Mouse (Mus musculus): Measurements from ENCODE around the gene Sez6l2. TPM values are rescaled to one million over a fixed set of nuclear protein-coding genes. Genes with fewer than 3 reads are reported as not detected.
A peak's percentile ranks its signal among the peaks of the same experiment; 100 is the strongest.

Gene Sez6l2
- polyA plus RNA-seq, 1 experiment from 2014 or later: 85.0 TPM

GRCm38 (mm10) chr7:126950647-126951615 is 568 bp downstream of the Sez6l2 start:
- no peaks in the 10 kb centered on the region for H3K9me3 ChIP-seq (ENCODE audit: control insufficient read depth, low read length)
- peaks cover 22% of the 10 kb centered on the region for H3K4me1 ChIP-seq (ENCODE audit: control insufficient read depth, insufficient read depth, low read length)
- peak overlapping the region; percentile 87 for H3K27ac ChIP-seq (ENCODE audit: low read depth, low read length)
- H3K9ac ChIP-seq (replicated peaks; ENCODE audit: low read depth, low read length): peak overlapping the region; percentile 74
- peak overlapping the region; percentile 87 for H3K4me2 ChIP-seq (ENCODE audit: low read depth, low read length)
- no peaks in the 10 kb centered on the region for H3K27me3 ChIP-seq (ENCODE audit: control insufficient read depth, insufficient read depth, low read length)
- peak overlapping the region; percentile 48 for H3K4me3 ChIP-seq (ENCODE audit: low read depth, low read length)
- ATAC-seq (ENCODE audit: low read depth): no peak
- WGBS: 4% methylated on average over 26 of the region's 26 CpGs
- peaks cover 14% of the 10 kb centered on the region; the same call in 1 of the 2 replicates for H3K36me3 ChIP-seq (ENCODE audit: control insufficient read depth, insufficient read depth, low read length)

GRCm38 (mm10) chr7:126951741-126952140 is 1.4 kb downstream of the Sez6l2 start:
- H3K36me3 ChIP-seq (ENCODE audit: control insufficient read depth, insufficient read depth, low read length): peaks cover 17% of the 10 kb centered on the region; the same call in 1 of the 2 replicates
- H3K4me2 ChIP-seq (ENCODE audit: low read depth, low read length): peak overlapping the region; percentile 87
- peak overlapping the region; percentile 87 for H3K27ac ChIP-seq (ENCODE audit: low read depth, low read length)
- peak overlapping the region; percentile 74 for H3K9ac ChIP-seq (replicated peaks; ENCODE audit: low read depth, low read length)
- 14% methylated on average over 4 of the region's 4 CpGs for WGBS
- no peak for ATAC-seq (ENCODE audit: low read depth)
- H3K4me1 ChIP-seq (ENCODE audit: control insufficient read depth, insufficient read depth, low read length): peaks cover 22% of the 10 kb centered on the region
- no peaks in the 10 kb centered on the region for H3K9me3 ChIP-seq (ENCODE audit: control insufficient read depth, low read length)
- no peaks in the 10 kb centered on the region for H3K27me3 ChIP-seq (ENCODE audit: control insufficient read depth, insufficient read depth, low read length)
- peak overlapping the region; percentile 48 for H3K4me3 ChIP-seq (ENCODE audit: low read depth, low read length)

- WGBS: 1% methylated on average over 6 of the region's 8 CpGs
- H3K4me2 ChIP-seq (ENCODE audit: low read depth, low read length): peak overlapping the region; percentile 87
- no peaks in the 10 kb centered on the region for H3K27me3 ChIP-seq (ENCODE audit: control insufficient read depth, insufficient read depth, low read length)
- H3K36me3 ChIP-seq (ENCODE audit: control insufficient read depth, insufficient read depth, low read length): peaks cover 17% of the 10 kb centered on the region; the same call in 1 of the 2 replicates
- peaks cover 22% of the 10 kb centered on the region for H3K4me1 ChIP-seq (ENCODE audit: control insufficient read depth, insufficient read depth, low read length)
- H3K9me3 ChIP-seq (ENCODE audit: control insufficient read depth, low read length): no peaks in the 10 kb centered on the region
- peak overlapping the region; percentile 48 for H3K4me3 ChIP-seq (ENCODE audit: low read depth, low read length)
- peak overlapping the region; percentile 74 for H3K9ac ChIP-seq (replicated peaks; ENCODE audit: low read depth, low read length)
- peak overlapping the region; percentile 13; the same call in 1 of the 2 replicates for H3K27ac ChIP-seq (ENCODE audit: low read depth, low read length)
- ATAC-seq (ENCODE audit: low read depth): no peak
Observed at GRCm38 (mm10) chr7:126952646-126953045, 2.3 kb downstream of the Sez6l2 start.

- Histone ChIP-seq H3K9ac (replicated peaks; ENCODE audit: low read depth, low read length) (no peak overlapping the region), H3K36me3 (ENCODE audit: control insufficient read depth, insufficient read depth, low read length) (peaks cover 25% of the 10 kb centered on the region), H3K27ac (ENCODE audit: low read depth, low read length) (no peak overlapping the region), H3K4me1 (ENCODE audit: control insufficient read depth, insufficient read depth, low read length) (peaks cover 12% of the 10 kb centered on the region), H3K9me3 (ENCODE audit: control insufficient read depth, low read length) (no peaks in the 10 kb centered on the region), H3K4me2 (ENCODE audit: low read depth, low read length) (no peak overlapping the region), H3K4me3 (ENCODE audit: low read depth, low read length) (no peak overlapping the region), H3K27me3 (ENCODE audit: control insufficient read depth, insufficient read depth, low read length) (no peaks in the 10 kb centered on the region)
- ATAC-seq (ENCODE audit: low read depth): no peak
- WGBS: 67% methylated on average over 3 of the region's 3 CpGs
Observed at GRCm38 (mm10) chr7:126955125-126955524, 4.8 kb downstream of the Sez6l2 start.

GRCm38 (mm10) chr7:126959780-126960179 is 9.4 kb downstream of the Sez6l2 start:
- H3K4me1 ChIP-seq (ENCODE audit: control insufficient read depth, insufficient read depth, low read length): no peaks in the 10 kb centered on the region
- H3K36me3 ChIP-seq (ENCODE audit: control insufficient read depth, insufficient read depth, low read length): peaks cover 38% of the 10 kb centered on the region
- no peak for ATAC-seq (ENCODE audit: low read depth)
- no peaks in the 10 kb centered on the region for H3K27me3 ChIP-seq (ENCODE audit: control insufficient read depth, insufficient read depth, low read length)
- H3K4me2 ChIP-seq (ENCODE audit: low read depth, low read length): no peak overlapping the region
- no peak overlapping the region for H3K4me3 ChIP-seq (ENCODE audit: low read depth, low read length)
- no peak overlapping the region for H3K9ac ChIP-seq (replicated peaks; ENCODE audit: low read depth, low read length)
- no peak overlapping the region for H3K27ac ChIP-seq (ENCODE audit: low read depth, low read length)
- H3K9me3 ChIP-seq (ENCODE audit: control insufficient read depth, low read length): no peaks in the 10 kb centered on the region
- 52% methylated on average over 9 of the region's 9 CpGs for WGBS

- WGBS: 84% methylated on average over 5 of the region's 5 CpGs
- H3K9me3 ChIP-seq (ENCODE audit: control insufficient read depth, low read length): no peaks in the 10 kb centered on the region
- ATAC-seq (ENCODE audit: low read depth): no peak
- H3K36me3 ChIP-seq (ENCODE audit: control insufficient read depth, insufficient read depth, low read length): peaks cover 30% of the 10 kb centered on the region
- no peak overlapping the region for H3K4me2 ChIP-seq (ENCODE audit: low read depth, low read length)
- no peaks in the 10 kb centered on the region for H3K27me3 ChIP-seq (ENCODE audit: control insufficient read depth, insufficient read depth, low read length)
- no peak overlapping the region for H3K27ac ChIP-seq (ENCODE audit: low read depth, low read length)
- no peak overlapping the region for H3K9ac ChIP-seq (replicated peaks; ENCODE audit: low read depth, low read length)
- no peaks in the 10 kb centered on the region for H3K4me1 ChIP-seq (ENCODE audit: control insufficient read depth, insufficient read depth, low read length)
- no peak overlapping the region for H3K4me3 ChIP-seq (ENCODE audit: low read depth, low read length)
Observed at GRCm38 (mm10) chr7:126961095-126961494, 10.7 kb downstream of the Sez6l2 start.

GRCm38 (mm10) chr7:126961965-126962364 is 11.6 kb downstream of the Sez6l2 start:
- no peak for ATAC-seq (ENCODE audit: low read depth)
- H3K9me3 ChIP-seq (ENCODE audit: control insufficient read depth, low read length): no peaks in the 10 kb centered on the region
- no peak overlapping the region for H3K27ac ChIP-seq (ENCODE audit: low read depth, low read length)
- H3K4me3 ChIP-seq (ENCODE audit: low read depth, low read length): no peak overlapping the region
- WGBS: 89% methylated on average over 4 of the region's 4 CpGs
- no peaks in the 10 kb centered on the region for H3K27me3 ChIP-seq (ENCODE audit: control insufficient read depth, insufficient read depth, low read length)
- no peak overlapping the region for H3K9ac ChIP-seq (replicated peaks; ENCODE audit: low read depth, low read length)
- no peaks in the 10 kb centered on the region for H3K4me1 ChIP-seq (ENCODE audit: control insufficient read depth, insufficient read depth, low read length)
- peaks cover 34% of the 10 kb centered on the region for H3K36me3 ChIP-seq (ENCODE audit: control insufficient read depth, insufficient read depth, low read length)
- no peak overlapping the region for H3K4me2 ChIP-seq (ENCODE audit: low read depth, low read length)

- Histone ChIP-seq H3K36me3 (ENCODE audit: control insufficient read depth, insufficient read depth, low read length) (peaks cover 33% of the 10 kb centered on the region), H3K4me2 (ENCODE audit: low read depth, low read length) (no peak overlapping the region), H3K4me3 (ENCODE audit: low read depth, low read length) (no peak overlapping the region), H3K27me3 (ENCODE audit: control insufficient read depth, insufficient read depth, low read length) (no peaks in the 10 kb centered on the region), H3K9ac (replicated peaks; ENCODE audit: low read depth, low read length) (no peak overlapping the region), H3K27ac (ENCODE audit: low read depth, low read length) (no peak overlapping the region), H3K9me3 (ENCODE audit: control insufficient read depth, low read length) (no peaks in the 10 kb centered on the region), H3K4me1 (ENCODE audit: control insufficient read depth, insufficient read depth, low read length) (no peaks in the 10 kb centered on the region)
- WGBS: 27% methylated on average over 19 of the region's 19 CpGs
- no peak for ATAC-seq (ENCODE audit: low read depth)
Observed at GRCm38 (mm10) chr7:126963548-126964286, 13.4 kb downstream of the Sez6l2 start.

All from neural tube, embryonic 14.5 days (tissue).